Mouse (Mus musculus): ENCODE measurements around the gene Scoc. TPM values are rescaled to one million over a fixed set of nuclear protein-coding genes. Genes with fewer than 3 reads are reported as not detected.

Scoc gene
- polyA plus RNA-seq, 1 experiment from 2014 or later, result 99.0 TPM

Other genes starting within 250 kb of the Scoc start
- gene Ucp1, start 168.0 kb downstream of the Scoc start, polyA plus RNA-seq (2015; fragmentation: Nextera tagmentation; extraction: Ambion mirVana), result 0.13 TPM in 1 of 2 replicates, not detected in the other
- 16.4 and 16.5 TPM in 2 replicates for gene Elmod2, start 125.9 kb downstream of the Scoc start, polyA plus RNA-seq (2015; fragmentation: Nextera tagmentation; extraction: Ambion mirVana)
- gene Mgat4d, start 109.9 kb downstream of the Scoc start, polyA plus RNA-seq (2015; fragmentation: Nextera tagmentation; extraction: Ambion mirVana), result not detected in 2 replicates
- 3.1 and 6.0 TPM in 2 replicates for gene Clgn, start 68.5 kb downstream of the Scoc start, polyA plus RNA-seq (2015; fragmentation: Nextera tagmentation; extraction: Ambion mirVana)
- 0.14 and 0.36 TPM in 2 replicates for gene Olfr370, start 77.4 kb upstream of the Scoc start, polyA plus RNA-seq (2015; fragmentation: Nextera tagmentation; extraction: Ambion mirVana)
- 285 and 288 TPM in 2 replicates for gene Ndufb7, start 108.3 kb upstream of the Scoc start, polyA plus RNA-seq (2015; fragmentation: Nextera tagmentation; extraction: Ambion mirVana)
- 540 and 549 TPM in 2 replicates for gene Tecr, start 149.6 kb upstream of the Scoc start, polyA plus RNA-seq (2015; fragmentation: Nextera tagmentation; extraction: Ambion mirVana)
- gene Dnajb1, start 149.8 kb upstream of the Scoc start, polyA plus RNA-seq (2015; fragmentation: Nextera tagmentation; extraction: Ambion mirVana), result 75.2 and 76.6 TPM in 2 replicates
- gene Gipc1, start 194.3 kb upstream of the Scoc start, polyA plus RNA-seq (2015; fragmentation: Nextera tagmentation; extraction: Ambion mirVana), result 180 and 192 TPM in 2 replicates
- gene Ptger1, start 208.3 kb upstream of the Scoc start, polyA plus RNA-seq (2015; fragmentation: Nextera tagmentation; extraction: Ambion mirVana), result 1.2 and 1.4 TPM in 2 replicates
- 23.7 and 25.8 TPM in 2 replicates for gene Pkn1, start 240.8 kb upstream of the Scoc start, polyA plus RNA-seq (2015; fragmentation: Nextera tagmentation; extraction: Ambion mirVana)